Mouse (Mus musculus): ENCODE results near the gene Igf1. TPM values are rescaled to one million over a fixed set of nuclear protein-coding genes. Genes with fewer than 3 reads are reported as not detected.

The Igf1 gene
- polyA plus RNA-seq, 1 experiment = 0.48 TPM

GRCm38 (mm10) chr10:87880071-87880785, 22.2 kb downstream of the Igf1 start:
- TF ChIP-seq USF1 (IDR thresholded peaks at IDR 0.05; ENCODE audit: low read depth) (no peak), CEBPB (IDR thresholded peaks at IDR 0.05; ENCODE audit: insufficient read depth, poor library complexity, severe bottlenecking) (peak; percentile 78), MAX (IDR thresholded peaks at IDR 0.05; ENCODE audit: low read depth) (no peak), POLR2A (IDR thresholded peaks at IDR 0.05; ENCODE audit: insufficient read length, low read depth) (no peak)
- Histone ChIP-seq H3K79me2 (ENCODE audit: control insufficient read depth, insufficient read depth) (no peaks in the 10 kb centered on the region), H3K4me2 (ENCODE audit: low read depth) (peak overlapping the region; percentile 53), H3K4me3 (no peak overlapping the region), H3K27me3 (ENCODE audit: control insufficient read depth, insufficient read depth, insufficient read length) (no peaks in the 10 kb centered on the region), H3ac (ENCODE audit: control insufficient read depth, insufficient read length) (no peak overlapping the region), H3K36me3 (ENCODE audit: control insufficient read depth, insufficient read depth) (no peaks in the 10 kb centered on the region)

GRCm38 (mm10) chr10:87885326-87886040, 27.4 kb downstream of the Igf1 start:
- Histone ChIP-seq H3K36me3 (ENCODE audit: control insufficient read depth, insufficient read depth) (no peaks in the 10 kb centered on the region), H3ac (ENCODE audit: control insufficient read depth, insufficient read length) (no peak overlapping the region), H3K4me2 (ENCODE audit: low read depth) (no peak overlapping the region), H3K27me3 (ENCODE audit: control insufficient read depth, insufficient read depth, insufficient read length) (no peaks in the 10 kb centered on the region), H3K79me2 (ENCODE audit: control insufficient read depth, insufficient read depth) (no peaks in the 10 kb centered on the region), H3K4me3 (no peak overlapping the region)
- no peak for TF ChIP-seq USF1 (IDR thresholded peaks at IDR 0.05; ENCODE audit: low read depth)
- TF ChIP-seq E2F4 (IDR thresholded peaks at IDR 0.05; ENCODE audit: insufficient read depth) = no peak
- TF ChIP-seq SRF (IDR thresholded peaks at IDR 0.05; ENCODE audit: control insufficient read depth, insufficient read length, low read depth) = no peak
- TF ChIP-seq TCF12 (IDR thresholded peaks at IDR 0.05; ENCODE audit: insufficient read depth, poor library complexity, severe bottlenecking) = no peak
- TF ChIP-seq POLR2A (IDR thresholded peaks at IDR 0.05; ENCODE audit: insufficient read length, low read depth) = no peak
- TF ChIP-seq POLR2AphosphoS2 (IDR thresholded peaks at IDR 0.05; ENCODE audit: insufficient read length, low read depth) = no peak
- no peak for TF ChIP-seq CEBPB (IDR thresholded peaks at IDR 0.05; ENCODE audit: insufficient read depth, poor library complexity, severe bottlenecking)
- TF ChIP-seq REST (IDR thresholded peaks at IDR 0.05; ENCODE audit: insufficient read depth, insufficient read length) = no peak
- TF ChIP-seq MAX (IDR thresholded peaks at IDR 0.05; ENCODE audit: low read depth) = no peak
- TF ChIP-seq MYOD1 (IDR thresholded peaks at IDR 0.05; ENCODE audit: control insufficient read depth in 1 of 3, insufficient read length in 2 of 3, low read depth in 2 of 3) = no peak
- TF ChIP-seq MYOG (IDR thresholded peaks at IDR 0.05; ENCODE audit: control insufficient read depth in 1 of 3, insufficient read depth in 1 of 3, insufficient read length in 2 of 3, low read depth in 2 of 3) = no peak
- TF ChIP-seq TCF3 (IDR thresholded peaks at IDR 0.05; ENCODE audit: insufficient read length, low read depth) = no peak

GRCm38 (mm10) chr10:87889850-87890249, 31.8 kb downstream of the Igf1 start:
- Histone ChIP-seq H3K4me2 (ENCODE audit: low read depth) (no peak overlapping the region), H3K27me3 (ENCODE audit: control insufficient read depth, insufficient read depth, insufficient read length) (no peaks in the 10 kb centered on the region), H3ac (ENCODE audit: control insufficient read depth, insufficient read length) (no peak overlapping the region), H3K4me3 (no peak overlapping the region), H3K79me2 (ENCODE audit: control insufficient read depth, insufficient read depth) (no peaks in the 10 kb centered on the region), H3K36me3 (ENCODE audit: control insufficient read depth, insufficient read depth) (no peaks in the 10 kb centered on the region)
- no peak for TF ChIP-seq SRF (IDR thresholded peaks at IDR 0.05; ENCODE audit: control insufficient read depth, insufficient read length, low read depth)
- TF ChIP-seq MYOD1 (IDR thresholded peaks at IDR 0.05; ENCODE audit: control insufficient read depth in 1 of 3, insufficient read length in 2 of 3, low read depth in 2 of 3) = peak in 2 of 3 experiments; percentile 41 to 55
- no peak for TF ChIP-seq USF1 (IDR thresholded peaks at IDR 0.05; ENCODE audit: low read depth)
- TF ChIP-seq CEBPB (IDR thresholded peaks at IDR 0.05; ENCODE audit: insufficient read depth, poor library complexity, severe bottlenecking) = no peak
- TF ChIP-seq MAX (IDR thresholded peaks at IDR 0.05; ENCODE audit: low read depth) = no peak

- Histone ChIP-seq H3ac (ENCODE audit: control insufficient read depth, insufficient read length) (no peak overlapping the region), H3K36me3 (ENCODE audit: control insufficient read depth, insufficient read depth) (no peaks in the 10 kb centered on the region), H3K4me2 (ENCODE audit: low read depth) (no peak overlapping the region), H3K27me3 (ENCODE audit: control insufficient read depth, insufficient read depth, insufficient read length) (no peaks in the 10 kb centered on the region), H3K79me2 (ENCODE audit: control insufficient read depth, insufficient read depth) (no peaks in the 10 kb centered on the region), H3K4me3 (no peak overlapping the region)
- TF ChIP-seq MYOD1 (IDR thresholded peaks at IDR 0.05; ENCODE audit: control insufficient read depth in 1 of 3, insufficient read length in 2 of 3, low read depth in 2 of 3) (no peak), TCF12 (IDR thresholded peaks at IDR 0.05; ENCODE audit: insufficient read depth, poor library complexity, severe bottlenecking) (no peak), REST (IDR thresholded peaks at IDR 0.05; ENCODE audit: insufficient read depth, insufficient read length) (no peak), MYOG (IDR thresholded peaks at IDR 0.05; ENCODE audit: control insufficient read depth in 1 of 3, insufficient read depth in 1 of 3, insufficient read length in 2 of 3, low read depth in 2 of 3) (no peak), MAX (IDR thresholded peaks at IDR 0.05; ENCODE audit: low read depth) (no peak), SRF (IDR thresholded peaks at IDR 0.05; ENCODE audit: control insufficient read depth, insufficient read length, low read depth) (no peak), E2F4 (IDR thresholded peaks at IDR 0.05; ENCODE audit: insufficient read depth) (no peak), CEBPB (IDR thresholded peaks at IDR 0.05; ENCODE audit: insufficient read depth, poor library complexity, severe bottlenecking) (no peak), TCF3 (IDR thresholded peaks at IDR 0.05; ENCODE audit: insufficient read length, low read depth) (no peak)
These were observed 34.2 kb downstream of the Igf1 start for GRCm38 (mm10) chr10:87892256-87892655.

GRCm38 (mm10) chr10:87893272-87893671, 35.2 kb downstream of the Igf1 start:
- Histone ChIP-seq H3K36me3 (ENCODE audit: control insufficient read depth, insufficient read depth) (no peaks in the 10 kb centered on the region), H3K79me2 (ENCODE audit: control insufficient read depth, insufficient read depth) (no peaks in the 10 kb centered on the region), H3K4me2 (ENCODE audit: low read depth) (no peak overlapping the region), H3K4me3 (no peak overlapping the region), H3K27me3 (ENCODE audit: control insufficient read depth, insufficient read depth, insufficient read length) (no peaks in the 10 kb centered on the region), H3ac (ENCODE audit: control insufficient read depth, insufficient read length) (no peak overlapping the region)
- TF ChIP-seq SRF (IDR thresholded peaks at IDR 0.05; ENCODE audit: control insufficient read depth, insufficient read length, low read depth) (no peak), TCF3 (IDR thresholded peaks at IDR 0.05; ENCODE audit: insufficient read length, low read depth) (no peak), REST (IDR thresholded peaks at IDR 0.05; ENCODE audit: insufficient read depth, insufficient read length) (no peak), CEBPB (IDR thresholded peaks at IDR 0.05; ENCODE audit: insufficient read depth, poor library complexity, severe bottlenecking) (no peak), TCF12 (IDR thresholded peaks at IDR 0.05; ENCODE audit: insufficient read depth, poor library complexity, severe bottlenecking) (no peak), POLR2AphosphoS2 (IDR thresholded peaks at IDR 0.05; ENCODE audit: insufficient read length, low read depth) (no peak), MYOD1 (IDR thresholded peaks at IDR 0.05; ENCODE audit: control insufficient read depth in 1 of 3, insufficient read length in 2 of 3, low read depth in 2 of 3) (no peak), MYOG (IDR thresholded peaks at IDR 0.05; ENCODE audit: control insufficient read depth in 1 of 3, insufficient read depth in 1 of 3, insufficient read length in 2 of 3, low read depth in 2 of 3) (no peak), USF1 (IDR thresholded peaks at IDR 0.05; ENCODE audit: low read depth) (no peak), MAX (IDR thresholded peaks at IDR 0.05; ENCODE audit: low read depth) (no peak), E2F4 (IDR thresholded peaks at IDR 0.05; ENCODE audit: insufficient read depth) (no peak), POLR2A (IDR thresholded peaks at IDR 0.05; ENCODE audit: insufficient read length, low read depth) (no peak)

Measured in myocyte (in vitro differentiated cells).